Mouse (Mus musculus) Patski (cell line): ENCODE results near the gene Eddm3b. TPM values are rescaled to one million over a fixed set of nuclear protein-coding genes. Genes with fewer than 3 reads are reported as not detected.

Source experiments
- ATAC-seq: fragments of 100-300 bp; one replicate; pipeline ENCODE4 v1.8.0; 2021
- CTCF ChIA-PET: fragments of 350-600 bp; sonication (Branson Sonifier 250); formaldehyde crosslinking; loops from one replicate; lab custom pipeline; 2022; ENCODE audit warnings: inconsistent platforms; lab: Charles Lee
- POLR2A ChIA-PET: fragments of 350-600 bp; sonication (Branson Sonifier 250); formaldehyde crosslinking; loops from one replicate; lab custom pipeline; 2022; ENCODE audit warnings: antibody characterized with exemption, inconsistent platforms; lab: Charles Lee
- DNase-seq: peaks from one replicate; pipeline ENCODE4 v3.0.0-alpha.2; 2011; ENCODE audit warnings: low read depth, low spot score
- H3K27me3 ChIP-seq: fragments of 371-371 bp; one replicate; pipeline ENCODE4 v1.5.1; 2021
- CTCF ChIP-seq: fragments of 100-300 bp; IDR thresholded peaks from one replicate; pipeline ENCODE4 v1.5.1; 2021
- in situ Hi-C: fragments of 300-500 bp; cut with MboI; formaldehyde crosslinking; loops from 3 replicates; pipeline ENCODE4 v1.11.1; 2018; ENCODE audit warnings: low pct_unique_long_range_greater_than_20kb, mixed read lengths
- polyA plus RNA-seq: library from polyadenylated mRNA; unstranded; gene quantifications from one replicate; pipeline ENCODE4 v1.2.3, GENCODE M21; 2021

The Eddm3b gene
- polyA plus RNA-seq, 1 experiment from 2014 or later = not detected

GRCm38 (mm10) chr14:51142568-51142967 is 28.3 kb downstream of the Eddm3b start:
- TF ChIP-seq CTCF = no peak
- ATAC-seq (no peak), DNase-seq (no peak)
- ChIA-PET POLR2A (no interaction called here), CTCF (no interaction called here)
- H3K27me3 ChIP-seq = no peaks in the 10 kb centered on the region
- in situ Hi-C loops = no loop called here

DNA sequence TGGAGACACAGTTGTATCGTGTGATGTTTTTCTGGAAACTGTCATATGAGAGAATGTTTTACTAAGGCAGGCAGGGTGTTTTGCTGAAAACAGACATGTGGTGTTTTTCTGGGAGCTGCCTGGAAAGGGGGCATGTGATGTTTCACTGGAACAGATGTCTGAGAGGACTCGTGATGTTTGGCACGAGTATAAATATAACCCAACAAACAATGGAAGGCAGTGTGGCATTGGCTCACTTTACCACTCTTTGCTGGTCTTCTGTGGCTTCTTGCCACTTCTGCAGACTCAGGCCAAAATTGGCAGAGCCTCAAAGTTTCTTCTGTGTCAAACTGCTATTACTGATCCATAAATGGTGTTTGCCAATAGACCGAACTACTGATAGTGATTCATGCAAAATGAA is 29.1 kb downstream of the Eddm3b start:
- POLR2A ChIA-PET = no interaction called here
- in situ Hi-C loops = no loop called here
- no peak for ATAC-seq

DNA sequence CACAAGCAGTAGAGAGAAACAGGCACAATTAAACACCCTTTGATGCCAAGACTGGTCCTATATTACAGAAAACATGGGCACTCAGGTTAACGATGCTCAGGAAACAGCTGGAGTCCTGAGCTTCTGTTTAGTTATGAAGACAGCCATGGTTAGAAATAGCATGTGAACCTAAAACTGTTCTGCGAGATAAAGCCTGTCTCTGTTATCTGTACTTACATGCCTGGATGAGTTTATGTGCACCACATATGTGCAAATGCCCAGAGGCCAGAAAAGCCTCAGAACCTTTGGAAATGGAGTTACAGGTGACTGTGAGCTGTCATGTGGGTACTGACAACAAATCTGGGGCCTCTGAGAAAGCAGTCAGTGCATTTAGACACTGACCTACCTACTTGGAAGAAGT is 29.7 kb downstream of the Eddm3b start:
- in situ Hi-C loops = no loop called here
- ATAC-seq (no peak), DNase-seq (no peak)
- ChIA-PET CTCF (no interaction called here), POLR2A (no interaction called here)
- TF ChIP-seq CTCF = no peak
- H3K27me3 ChIP-seq = no peaks in the 10 kb centered on the region

More for the DNA sequence above, 29.1 kb downstream of the Eddm3b start:
- H3K27me3 ChIP-seq = no peaks in the 10 kb centered on the region
- no peak for TF ChIP-seq CTCF
- DNase-seq = no peak
- CTCF ChIA-PET = no interaction called here

DNA sequence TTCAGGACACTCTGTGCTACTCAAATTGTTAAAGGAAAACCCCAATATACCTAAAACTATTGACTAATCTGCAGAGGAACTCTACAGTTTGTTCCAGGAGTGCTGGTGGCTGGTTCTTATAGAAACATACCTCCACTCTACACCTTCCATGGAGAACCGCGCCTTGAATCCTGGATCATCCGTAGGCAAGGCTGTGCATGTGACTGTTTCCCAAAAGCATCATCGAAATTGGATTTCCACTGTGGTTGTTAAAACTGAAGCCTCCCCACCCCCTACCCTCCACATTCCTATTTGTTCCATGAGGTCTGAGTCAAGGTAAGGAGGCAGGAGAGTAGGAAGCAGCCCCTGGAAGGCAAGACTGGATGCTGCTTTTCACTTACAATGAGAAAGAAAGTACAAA is 30.2 kb downstream of the Eddm3b start:
- ChIA-PET CTCF (no interaction called here), POLR2A (no interaction called here)
- no peak for DNase-seq
- no peak for ATAC-seq
- in situ Hi-C loops = no loop called here
- no peak for TF ChIP-seq CTCF
- no peaks in the 10 kb centered on the region for H3K27me3 ChIP-seq

- ChIA-PET POLR2A (no interaction called here), CTCF (no interaction called here)
- DNase-seq (no peak), ATAC-seq (no peak)
- in situ Hi-C loops = no loop called here
- no peaks in the 10 kb centered on the region for H3K27me3 ChIP-seq
- no peak for TF ChIP-seq CTCF
Observed at GRCm38 (mm10) chr14:51145521-51145920, 31.3 kb downstream of the Eddm3b start.

- ATAC-seq (no peak), DNase-seq (no peak)
- ChIA-PET CTCF (no interaction called here), POLR2A (no interaction called here)
- no peaks in the 10 kb centered on the region for H3K27me3 ChIP-seq
- no peak for TF ChIP-seq CTCF
- in situ Hi-C loops = no loop called here
Observed at GRCm38 (mm10) chr14:51146685-51147084, 32.5 kb downstream of the Eddm3b start, which contains the start of gene Rnase1. TSS of gene Rnase1 (minus strand) at chr14:51146785.

GRCm38 (mm10) chr14:51148006-51148405 is 33.8 kb downstream of the Eddm3b start:
- DNase-seq = no peak
- H3K27me3 ChIP-seq = no peaks in the 10 kb centered on the region
- no peak for ATAC-seq
- in situ Hi-C loops = no loop called here
- TF ChIP-seq CTCF = no peak
- ChIA-PET CTCF (no interaction called here), POLR2A (no interaction called here)

DNA sequence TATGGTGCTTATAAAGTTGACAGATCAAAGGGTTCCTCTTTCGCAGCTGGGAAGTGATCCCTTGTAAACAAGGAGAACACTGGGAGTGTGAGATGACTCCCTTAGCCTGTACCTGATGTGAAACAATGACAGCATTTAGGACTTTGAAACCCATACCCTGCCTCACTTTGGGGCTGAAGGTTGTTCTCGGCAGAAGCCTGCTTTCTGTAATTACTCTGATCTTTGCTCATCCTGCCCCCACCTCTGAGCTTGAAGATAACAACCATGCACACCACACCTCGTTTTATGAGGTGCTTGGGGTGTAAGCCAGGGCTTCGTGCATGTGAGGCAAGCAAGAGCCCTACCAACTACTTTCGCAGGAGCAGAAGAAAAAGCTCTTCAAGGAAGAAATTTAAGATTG is 34.9 kb downstream of the Eddm3b start:
- POLR2A ChIA-PET = no interaction called here
- ATAC-seq = no peak
- CTCF ChIA-PET = no interaction called here
- no peaks in the 10 kb centered on the region for H3K27me3 ChIP-seq
- no peak for TF ChIP-seq CTCF
- DNase-seq = no peak
- in situ Hi-C loops = no loop called here

DNA sequence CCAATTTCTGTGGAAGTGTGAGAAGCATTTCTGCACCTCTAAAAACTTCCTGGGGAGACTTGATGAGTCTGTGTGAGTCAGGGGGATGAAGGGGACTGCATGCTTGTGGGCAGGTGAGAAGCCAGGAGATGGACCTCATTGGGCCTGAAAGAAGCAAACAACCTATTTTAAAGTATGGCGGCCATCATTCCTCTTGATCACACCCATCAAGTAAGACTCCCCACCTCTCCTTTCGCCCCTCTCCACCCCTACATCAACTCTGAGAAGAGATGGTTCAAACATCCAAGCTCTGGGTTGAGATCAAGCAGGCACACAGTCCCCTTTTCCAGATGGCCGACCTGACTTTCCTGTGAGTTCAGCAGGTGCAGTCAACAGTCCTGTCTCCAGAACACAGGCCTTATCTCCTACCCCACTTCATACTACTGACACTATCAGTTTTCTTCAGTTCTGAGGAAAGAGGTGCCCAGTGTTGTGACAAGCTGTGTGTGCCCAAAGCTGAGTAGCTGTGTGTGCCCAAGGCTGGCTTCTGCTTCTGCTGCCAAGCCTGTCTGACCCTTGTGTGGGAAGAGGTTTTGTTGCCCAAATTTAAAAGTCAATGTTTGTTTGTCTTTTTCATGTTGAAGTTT is 36.1 kb downstream of the Eddm3b start:
- ChIA-PET CTCF (no interaction called here), POLR2A (no interaction called here)
- DNase-seq (no peak), ATAC-seq (no peak)
- peaks cover 3% of the 10 kb centered on the region for H3K27me3 ChIP-seq
- TF ChIP-seq CTCF = no peak
- in situ Hi-C loops = no loop called here

DNA sequence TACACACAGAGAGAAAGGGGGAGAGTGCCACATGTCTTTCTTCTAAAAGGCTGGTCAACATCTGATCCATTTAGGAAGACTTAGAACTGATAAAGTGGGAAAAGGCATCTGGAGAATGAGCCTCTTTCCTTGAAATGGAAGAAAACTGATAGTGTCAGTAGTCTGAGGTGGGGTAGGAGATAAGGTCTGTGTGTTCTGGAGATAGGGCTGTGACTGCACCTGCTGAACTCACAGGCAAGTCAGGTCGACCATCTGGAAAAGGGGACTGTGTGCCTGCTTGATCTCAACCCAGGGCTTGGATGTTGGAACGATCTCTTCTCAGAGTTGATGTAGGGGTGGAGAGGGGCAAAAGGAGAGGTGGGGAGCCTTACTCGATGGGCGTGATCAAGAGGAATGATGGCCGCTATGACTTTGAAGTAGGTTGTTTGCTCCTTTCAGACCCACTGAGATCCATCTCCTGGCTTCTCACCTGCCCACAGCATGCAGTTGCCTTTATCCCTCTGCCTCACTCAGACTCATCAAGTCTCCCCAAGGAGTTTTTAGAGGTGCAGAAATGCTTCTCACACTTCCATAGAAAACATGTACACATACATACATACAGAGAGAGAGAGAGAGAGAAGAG is 38.1 kb downstream of the Eddm3b start:
- no peak for TF ChIP-seq CTCF
- ATAC-seq = no peak
- in situ Hi-C loops = no loop called here
- peaks cover 4% of the 10 kb centered on the region for H3K27me3 ChIP-seq
- POLR2A ChIA-PET = no interaction called here
- DNase-seq = no peak
- CTCF ChIA-PET = no interaction called here

GRCm38 (mm10) chr14:51156056-51156735 is 42.0 kb downstream of the Eddm3b start:
- no peak for DNase-seq
- H3K27me3 ChIP-seq = peaks cover 4% of the 10 kb centered on the region
- in situ Hi-C loops = no loop called here
- CTCF ChIA-PET = no interaction called here
- POLR2A ChIA-PET = no interaction called here
- TF ChIP-seq CTCF = no peak
- no peak for ATAC-seq
